ENCODE assay signal across 21 mouse cellular contexts in the genomic region with DNA sequence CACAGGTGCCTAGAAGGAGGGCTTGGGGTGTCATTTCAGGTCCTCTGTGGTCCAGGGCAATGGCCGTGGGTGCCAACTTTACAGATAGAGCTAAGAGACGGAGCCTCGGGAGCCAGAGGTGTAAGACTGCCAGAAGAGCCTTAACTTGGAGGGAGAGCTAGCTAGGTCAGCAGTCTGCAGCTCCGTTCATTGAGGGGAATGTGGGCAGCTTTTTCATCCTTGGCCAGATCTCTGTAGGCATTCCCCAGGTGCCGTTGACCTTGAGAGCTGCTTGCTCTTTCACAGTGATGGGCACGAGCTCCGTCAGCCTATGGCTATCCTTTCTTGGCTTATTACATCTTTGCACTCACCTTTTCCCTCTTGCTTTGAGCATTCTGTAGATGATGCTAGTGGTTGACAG. TPM values are rescaled to one million over a fixed set of nuclear protein-coding genes. Genes with fewer than 3 reads are reported as not detected.
DNase-seq lines count a peak whose midpoint lies in the region; ATAC-seq lines count a peak whose summit lies in the region.
"Had no signal": no experiment of that assay in that cellular context is flagged by ENCODE, and none has a peak within 500 bp of the region (broad histone marks: within the 10 kb centered on the region; RNA-seq: fewer than 3 reads in every experiment).

No protein-coding gene starts in this region.

- no peak overlapping the region for H3K9ac ChIP-seq in kidney, embryonic 16.5 days (replicated peaks; ENCODE audit: low read length)
- H3K9ac ChIP-seq: embryonic facial prominence, embryonic 13.5 days; embryonic facial prominence, embryonic 15.5 days; forebrain, embryonic 12.5 days had no signal

- no peak overlapping the region for H3K4me2 ChIP-seq in kidney, embryonic 16.5 days (replicated peaks; ENCODE audit: low read depth, low read length)
- H3K4me2 ChIP-seq: embryonic facial prominence, embryonic 13.5 days; embryonic facial prominence, embryonic 15.5 days; forebrain, embryonic 12.5 days had no signal

- H3K27me3 ChIP-seq in kidney, embryonic 16.5 days (ENCODE audit: insufficient read depth, low read length): no peaks in the 10 kb centered on the region
- H3K27me3 ChIP-seq: embryonic facial prominence, embryonic 15.5 days had no signal

- no peak overlapping the region for H3K27ac ChIP-seq in kidney, embryonic 16.5 days (ENCODE audit: low read length)
- H3K27ac ChIP-seq: embryonic facial prominence, embryonic 13.5 days; embryonic facial prominence, embryonic 15.5 days; forebrain, embryonic 10.5 days; forebrain, embryonic 12.5 days had no signal

- H3K4me1 ChIP-seq in kidney, embryonic 16.5 days (ENCODE audit: insufficient read depth, low read length): peaks cover 54% of the 10 kb centered on the region

- peak; percentile 44 for DNase-seq in kidney, adult 11 months
- peak; percentile 68 for DNase-seq in kidney, adult 9 months
- DNase-seq in kidney, postnatal 10 days: no peak
- DNase-seq: adrenal gland, adult 2 months; adrenal gland, postnatal 10 days; adrenal gland, postnatal 25 days; cerebellum, adult 11 months; cerebellum, adult 18-20 months; cerebellum, adult 8-10 months; cerebellum, adult 9-11 months; cerebellum, postnatal 14 days; cerebellum, postnatal 36 days; embryo, embryonic 11 days had no signal

- H3K36me3 ChIP-seq in kidney, embryonic 16.5 days (ENCODE audit: insufficient read depth, low read length): peaks cover 55% of the 10 kb centered on the region

- ATAC-seq in kidney, embryonic 16.5 days (ENCODE audit: low FRiP score, low TSS enrichment): no peak
- ATAC-seq: forebrain, embryonic 14.5 days; forebrain, embryonic 16.5 days had no signal

- H3K4me3 ChIP-seq in kidney, embryonic 16.5 days (ENCODE audit: low read length): no peak overlapping the region
- H3K4me3 ChIP-seq: embryonic facial prominence, embryonic 13.5 days; embryonic facial prominence, embryonic 15.5 days; erythroblast, embryonic 14.5 days; forebrain, embryonic 10.5 days; forebrain, embryonic 12.5 days had no signal

- 95% methylated on average over 7 of the region's 7 CpGs for WGBS in kidney, embryonic 16.5 days

- H3K9me3 ChIP-seq in kidney, embryonic 16.5 days (ENCODE audit: low read length): no peaks in the 10 kb centered on the region
- H3K9me3 ChIP-seq: embryonic facial prominence, embryonic 13.5 days; embryonic facial prominence, embryonic 15.5 days; forebrain, embryonic 10.5 days; forebrain, embryonic 12.5 days had no signal

RNA-seq across cellular contexts. Expression of gene Tle3, which starts 28.0 kb away (rescaled TPM):
- polyA plus RNA-seq in kidney, embryonic 16.5 days (2015; fragmentation: Nextera tagmentation; extraction: Ambion mirVana): 26.0 and 30.8 TPM in 2 replicates
